Mouse (Mus musculus): Measurements from ENCODE around the gene Pfkfb1.

The Pfkfb1 gene

DNA sequence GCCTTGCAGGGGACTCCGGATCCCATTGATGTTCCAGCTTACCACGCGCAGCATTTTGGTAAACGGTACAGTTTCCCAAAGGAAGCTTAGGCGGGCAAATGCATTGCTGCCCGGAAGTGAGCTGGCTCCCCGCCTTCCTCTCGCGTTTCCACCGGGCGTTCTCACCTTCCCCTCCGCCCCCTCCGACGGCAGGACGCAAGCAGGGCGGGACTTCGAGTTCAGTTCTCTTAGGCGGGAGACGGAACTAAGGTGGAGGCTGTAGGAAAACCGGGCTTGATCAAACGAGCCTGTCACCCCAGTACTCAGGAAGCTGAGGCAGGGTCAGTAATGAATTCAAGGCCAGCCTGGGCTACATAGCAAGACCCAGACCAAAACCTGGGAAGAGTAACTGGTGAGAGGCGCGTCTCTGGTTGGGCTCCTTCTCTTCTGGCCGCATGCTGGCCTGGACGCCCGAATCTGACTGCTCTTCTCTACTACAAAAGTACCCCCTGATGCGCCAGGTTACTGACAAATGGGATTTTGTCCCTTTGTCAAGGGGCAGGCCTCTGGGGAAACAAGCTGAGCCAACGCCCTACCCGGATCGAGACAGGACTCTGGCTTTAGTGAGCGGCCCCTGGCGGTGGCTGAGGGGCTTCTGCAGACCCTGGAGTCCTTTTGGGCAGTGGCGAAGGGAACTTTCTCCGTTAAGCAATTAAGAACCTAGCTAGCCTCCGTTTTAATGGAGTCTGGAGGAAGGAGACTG is at the start of gene Pfkfb1:
TSS of gene Pfkfb1 (plus strand) at position 207 of the 742 bp plus-strand sequence.
- peak; percentile 91 for ATAC-seq (ENCODE audit: insufficient number of reproducible peaks, low FRiP score, low TSS enrichment)

GRCm38 (mm10) chrX:150540111-150540510 is 47.9 kb upstream of the Pfkfb1 start:
- ATAC-seq (ENCODE audit: insufficient number of reproducible peaks, low FRiP score, low TSS enrichment) = no peak

DNA sequence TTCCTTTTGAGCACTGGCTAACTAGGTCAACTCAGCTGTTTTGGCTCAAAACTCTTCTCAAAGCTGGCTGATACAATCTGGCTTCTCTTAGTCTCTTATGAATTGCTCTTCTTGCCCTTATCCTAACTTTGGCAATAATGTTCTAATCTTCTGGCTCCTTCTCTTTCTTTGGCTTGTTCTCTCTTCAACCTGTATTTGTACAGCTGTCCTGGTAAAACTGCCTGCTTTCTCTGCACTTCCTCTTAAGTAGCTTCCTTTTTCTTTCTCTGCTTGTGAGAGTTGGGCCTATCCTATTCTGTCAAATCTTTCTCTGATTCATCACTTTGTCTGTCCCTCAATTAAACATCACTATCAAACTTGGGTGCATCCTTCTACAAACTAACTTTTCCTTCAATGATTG is 46.3 kb upstream of the Pfkfb1 start:
- ATAC-seq (ENCODE audit: insufficient number of reproducible peaks, low FRiP score, low TSS enrichment) = no peak

- ATAC-seq (ENCODE audit: insufficient number of reproducible peaks, low FRiP score, low TSS enrichment) = no peak
Measured at GRCm38 (mm10) chrX:150547239-150547638, 40.8 kb upstream of the Pfkfb1 start, which contains the start of gene Alas2. Alas2 (plus strand) TSS chrX:150547375.

DNA sequence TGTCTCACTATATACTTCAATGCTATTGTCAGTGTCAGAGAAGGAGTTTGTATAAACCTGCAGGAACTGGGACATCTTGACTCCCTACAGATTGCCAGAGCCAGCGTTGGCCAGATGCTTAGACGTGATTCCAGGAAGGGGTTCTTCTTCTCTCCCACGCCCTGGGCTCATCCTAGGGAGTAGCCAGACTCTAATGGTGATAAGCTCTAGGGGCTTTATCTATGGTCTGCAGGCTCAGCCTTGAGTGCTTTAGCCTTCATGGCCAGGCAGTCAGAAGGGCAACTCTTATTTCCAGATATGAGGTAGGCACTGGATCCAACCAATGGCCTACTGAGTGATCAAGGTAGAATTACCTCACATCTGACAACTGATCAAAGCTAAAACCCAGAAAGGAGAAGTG is 38.4 kb upstream of the Pfkfb1 start:
- ATAC-seq (ENCODE audit: insufficient number of reproducible peaks, low FRiP score, low TSS enrichment) = no peak

GRCm38 (mm10) chrX:150551986-150552385 is 36.0 kb upstream of the Pfkfb1 start:
- no peak for ATAC-seq (ENCODE audit: insufficient number of reproducible peaks, low FRiP score, low TSS enrichment)

DNA sequence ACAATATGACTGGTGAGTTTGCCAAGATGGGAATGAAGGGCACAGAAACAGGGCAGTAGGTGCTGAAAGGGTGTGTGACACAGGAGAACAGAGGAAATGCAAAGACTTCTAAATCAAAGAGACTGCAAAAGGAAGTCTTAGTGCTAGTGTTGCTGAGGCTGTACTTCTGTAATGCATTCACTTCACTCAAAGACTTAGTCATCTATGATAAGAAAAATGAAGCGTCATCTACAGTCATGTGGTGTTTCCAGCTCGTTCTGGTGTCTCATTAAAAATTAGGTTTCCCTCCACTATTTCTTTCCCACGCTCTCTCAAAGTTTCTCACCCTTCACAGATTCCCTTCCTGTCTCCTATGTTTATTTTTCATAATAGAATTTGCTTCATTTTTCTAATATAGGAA is 34.0 kb upstream of the Pfkfb1 start:
- no peak for ATAC-seq (ENCODE audit: insufficient number of reproducible peaks, low FRiP score, low TSS enrichment)

DNA sequence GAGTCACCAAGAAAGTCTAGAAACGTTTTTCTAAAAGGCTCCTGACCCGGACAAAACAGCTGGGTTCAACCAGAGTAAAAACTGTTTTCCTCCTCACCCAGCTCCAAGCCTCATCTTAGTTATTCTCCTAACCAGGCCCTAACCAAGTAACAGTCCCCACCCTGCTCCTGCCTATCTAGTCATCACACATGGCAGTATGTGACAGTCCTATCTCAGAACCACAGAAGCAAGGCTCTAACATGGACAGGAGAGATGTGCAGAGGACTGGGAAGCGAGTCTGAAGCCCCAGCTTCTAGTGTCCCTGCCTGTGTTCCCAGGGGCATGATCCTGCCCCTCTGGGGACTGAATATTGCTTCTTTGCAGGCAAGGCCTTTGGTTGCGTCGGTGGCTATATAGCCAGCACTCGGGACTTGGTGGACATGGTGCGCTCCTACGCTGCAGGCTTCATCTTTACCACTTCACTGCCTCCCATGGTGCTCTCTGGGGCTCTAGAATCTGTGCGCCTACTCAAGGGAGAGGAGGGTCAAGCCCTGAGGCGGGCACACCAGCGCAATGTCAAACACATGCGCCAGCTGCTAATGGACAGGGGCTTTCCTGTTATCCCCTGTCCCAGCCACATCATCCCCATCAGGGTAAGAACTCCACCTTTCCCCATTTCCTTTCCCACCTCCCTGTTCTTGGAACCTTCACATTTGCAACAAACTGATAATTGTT is 23.2 kb upstream of the Pfkfb1 start:
- ATAC-seq (ENCODE audit: insufficient number of reproducible peaks, low FRiP score, low TSS enrichment) = no peak

DNA sequence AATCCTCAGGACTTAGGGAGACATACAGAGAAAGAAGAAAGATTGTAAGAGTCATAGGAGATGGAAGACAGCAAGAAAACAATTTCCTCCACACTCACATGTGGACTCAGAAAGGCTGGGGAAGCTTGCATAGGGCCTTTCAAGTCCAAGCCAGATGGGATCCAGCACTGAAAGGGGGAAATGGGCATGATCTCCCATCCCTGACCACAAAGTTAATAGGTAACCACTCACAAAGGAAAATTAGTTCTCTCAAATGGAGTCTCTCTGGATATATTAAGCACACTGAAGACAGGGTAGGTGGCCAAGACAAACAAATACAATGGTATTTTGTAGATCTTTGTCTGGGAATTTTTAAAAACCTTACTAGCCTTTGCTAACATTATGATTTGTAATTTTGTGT is 6.1 kb upstream of the Pfkfb1 start:
- no peak for ATAC-seq (ENCODE audit: insufficient number of reproducible peaks, low FRiP score, low TSS enrichment)

GRCm38 (mm10) chrX:150585116-150585515 is 2.9 kb upstream of the Pfkfb1 start:
- no peak for ATAC-seq (ENCODE audit: insufficient number of reproducible peaks, low FRiP score, low TSS enrichment)

- no peak for ATAC-seq (ENCODE audit: insufficient number of reproducible peaks, low FRiP score, low TSS enrichment)
Measured at GRCm38 (mm10) chrX:150589696-150590095, 1.7 kb downstream of the Pfkfb1 start, which contains the start of gene Apex2. Apex2 (minus strand) TSS chrX:150589868.

DNA sequence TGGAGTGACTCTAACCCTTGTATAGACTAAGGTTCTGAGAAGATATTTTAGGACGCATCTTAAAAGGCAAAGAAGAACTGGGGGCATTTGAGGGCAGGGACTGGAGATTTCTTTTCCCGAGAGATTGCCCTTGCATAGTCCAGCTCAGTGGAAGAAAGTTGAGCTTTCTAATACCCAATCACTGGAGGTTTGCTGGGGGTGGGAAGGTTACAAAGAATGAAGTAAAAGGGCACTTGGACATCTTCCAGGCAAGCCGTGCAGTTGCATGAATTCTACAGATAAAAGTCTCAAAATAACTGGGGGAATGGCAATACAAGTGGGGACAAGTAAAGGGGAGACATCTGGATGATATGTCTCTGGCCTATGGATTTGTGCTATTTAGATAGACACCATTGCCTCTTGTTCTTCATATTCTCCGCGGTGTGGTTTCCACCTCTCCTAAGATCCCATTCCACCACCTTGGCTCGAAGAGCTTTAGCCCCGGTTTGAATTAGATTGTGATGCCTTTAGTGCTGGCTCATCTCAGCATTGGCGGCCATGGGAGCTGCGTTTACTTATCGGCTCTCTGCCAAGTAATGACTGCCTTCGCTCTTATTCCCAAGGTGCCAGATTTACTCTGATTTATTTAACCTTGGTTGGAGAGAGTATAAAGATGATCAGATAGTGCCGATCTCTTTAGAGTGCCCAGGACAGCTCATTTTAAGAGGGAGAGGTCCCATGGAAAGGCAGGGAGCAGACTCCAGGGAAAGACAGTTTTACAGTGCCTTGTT is 5.4 kb downstream of the Pfkfb1 start:
- no peak for ATAC-seq (ENCODE audit: insufficient number of reproducible peaks, low FRiP score, low TSS enrichment)

DNA sequence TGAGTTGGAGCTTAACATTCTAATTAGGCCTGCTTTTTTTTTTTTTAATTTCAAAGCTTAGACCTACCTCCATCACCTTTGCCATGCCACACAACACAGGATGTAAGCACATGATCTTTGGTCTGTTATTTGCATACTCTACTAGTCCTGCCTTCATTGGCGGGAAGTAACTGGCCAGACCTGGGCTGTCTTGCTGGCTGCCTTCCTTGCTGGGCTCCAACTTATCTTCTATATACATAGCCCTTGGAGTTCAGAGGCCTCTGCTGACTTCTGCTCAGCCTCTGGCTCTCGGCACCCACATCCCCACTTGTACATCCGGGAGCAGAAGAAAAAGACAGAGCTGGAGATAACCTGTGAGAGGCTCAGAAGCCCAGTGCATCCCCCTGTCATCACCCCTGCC is 6.1 kb downstream of the Pfkfb1 start:
- ATAC-seq (ENCODE audit: insufficient number of reproducible peaks, low FRiP score, low TSS enrichment) = no peak

- ATAC-seq (ENCODE audit: insufficient number of reproducible peaks, low FRiP score, low TSS enrichment) = no peak
Measured at GRCm38 (mm10) chrX:150595016-150595760, 7.2 kb downstream of the Pfkfb1 start.

DNA sequence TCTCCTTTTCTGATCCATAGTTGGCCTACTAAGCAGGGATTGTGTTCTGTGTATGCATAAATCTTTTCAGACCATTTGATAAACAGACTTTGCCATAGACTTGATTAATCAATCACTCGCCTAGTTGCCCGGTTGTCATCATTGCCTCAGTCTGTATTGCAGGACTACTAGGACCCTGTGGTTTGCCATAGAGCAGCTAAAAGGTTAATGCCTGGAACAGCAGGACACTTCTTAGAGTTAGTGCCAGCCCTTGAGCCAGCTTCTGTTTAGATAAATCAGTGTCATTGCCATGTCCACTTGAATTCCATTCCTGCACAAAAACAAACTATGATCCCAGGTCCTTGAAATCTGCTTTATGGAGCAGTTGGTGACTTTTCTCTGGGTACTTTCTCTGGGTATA is 10.9 kb downstream of the Pfkfb1 start:
- ATAC-seq (ENCODE audit: insufficient number of reproducible peaks, low FRiP score, low TSS enrichment) = no peak

DNA sequence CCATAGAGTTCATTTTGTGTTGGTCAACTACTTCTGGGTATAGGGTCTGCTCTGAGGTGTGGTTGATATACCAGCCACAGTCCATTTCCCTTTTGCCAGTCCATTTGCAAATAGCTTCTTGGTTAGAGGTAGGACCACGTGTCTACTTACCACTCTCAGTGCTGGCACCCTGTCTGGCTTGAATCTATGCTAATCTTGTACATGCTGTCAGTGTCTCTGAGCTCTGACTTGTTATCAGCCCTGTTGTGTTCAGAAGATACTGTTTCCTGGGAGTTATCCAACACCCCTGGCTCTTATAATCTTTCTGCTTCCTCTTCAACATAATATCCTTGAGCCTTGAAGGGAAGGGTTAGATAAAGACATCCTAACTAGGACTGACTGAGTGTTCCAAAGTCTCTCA is 48.4 kb downstream of the Pfkfb1 start:
- no peak for ATAC-seq (ENCODE audit: insufficient number of reproducible peaks, low FRiP score, low TSS enrichment)

DNA sequence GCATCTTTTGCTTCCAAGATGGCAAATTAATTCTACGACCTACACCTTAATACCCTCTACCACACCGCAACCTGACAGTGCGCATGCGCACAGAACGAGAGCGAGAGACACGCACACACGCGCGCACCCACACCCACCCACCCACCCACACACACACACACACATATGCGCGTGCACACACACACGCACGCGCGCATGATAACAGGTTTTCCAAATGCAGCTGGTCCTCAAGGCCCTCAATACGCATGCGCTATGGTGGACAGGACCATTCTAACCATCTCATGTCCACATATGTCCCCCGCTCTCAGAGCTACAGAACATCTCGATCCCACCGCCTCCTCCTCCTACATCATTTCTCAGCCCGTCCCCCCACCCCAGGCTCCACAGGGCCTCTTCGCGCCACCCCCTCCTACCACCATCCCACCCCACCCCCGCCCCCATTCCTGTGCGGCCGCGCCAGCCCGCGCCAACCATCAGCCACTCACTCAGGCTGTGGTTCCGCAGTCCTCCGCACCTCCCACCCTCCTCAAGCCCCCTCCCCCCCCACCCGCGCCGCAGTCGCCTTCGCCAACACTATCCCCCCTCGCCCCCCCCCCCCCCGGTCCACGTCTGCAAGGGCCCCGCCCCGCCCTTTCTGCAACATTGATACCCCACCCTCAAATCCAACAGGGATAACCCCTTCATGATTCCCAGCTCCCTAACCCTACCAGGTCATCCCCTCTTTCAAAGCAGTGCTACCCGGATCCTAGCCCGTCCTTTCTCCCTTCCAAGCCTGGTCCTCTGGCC is 68.3 kb downstream of the Pfkfb1 start:
- ATAC-seq (ENCODE audit: insufficient number of reproducible peaks, low FRiP score, low TSS enrichment) = peak; percentile 49; the same call in 1 of the 2 replicates

DNA sequence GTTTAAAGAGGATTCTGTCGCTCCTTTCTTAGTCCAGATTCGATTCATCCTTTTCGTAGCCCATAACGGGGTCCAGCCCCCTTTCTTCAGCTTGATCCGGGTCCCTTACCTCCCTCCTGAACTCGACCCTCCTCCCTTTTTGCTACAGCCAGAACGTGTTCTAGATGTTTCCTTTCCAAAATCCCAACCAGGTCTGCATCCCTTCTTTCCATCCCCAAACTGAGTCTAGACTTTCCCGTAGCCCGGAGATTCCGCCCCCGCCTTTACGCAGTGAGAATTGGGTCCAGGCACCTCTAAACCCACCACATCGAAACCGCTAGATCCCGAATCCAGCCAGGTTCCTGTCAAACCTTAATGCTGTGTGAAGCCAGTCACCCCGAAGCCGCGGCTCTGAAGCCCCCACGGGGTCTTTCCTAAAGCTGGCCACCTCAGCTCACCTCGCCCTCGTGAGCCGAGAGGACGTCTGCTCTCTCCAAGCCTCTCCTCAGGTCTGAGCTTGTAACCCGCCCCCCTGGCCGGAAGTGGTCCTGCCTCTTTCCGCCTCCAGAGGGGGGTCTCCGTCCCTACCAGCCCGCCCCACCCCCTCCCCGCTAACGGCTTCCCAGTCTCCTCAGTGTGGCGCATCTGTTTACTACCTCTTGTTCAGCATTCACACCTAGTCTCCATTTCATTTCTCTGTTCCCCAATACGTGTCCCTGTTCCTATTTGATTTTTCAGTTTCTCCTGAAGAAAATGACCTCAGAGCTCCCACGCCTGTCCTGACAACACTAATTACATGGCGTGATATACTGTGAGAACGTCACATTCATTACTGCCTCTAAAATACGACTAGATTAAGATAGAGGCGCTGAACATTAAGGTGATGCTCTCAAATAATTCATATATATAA is 69.1 kb downstream of the Pfkfb1 start, which contains the start of gene Tro:
TSS of gene Tro (minus strand) at position 676 of the 889 bp plus-strand sequence.
- peak; percentile 85 for ATAC-seq (ENCODE audit: insufficient number of reproducible peaks, low FRiP score, low TSS enrichment)

GRCm38 (mm10) chrX:150657797-150658118 is 69.7 kb downstream of the Pfkfb1 start:
- no peak for ATAC-seq (ENCODE audit: insufficient number of reproducible peaks, low FRiP score, low TSS enrichment)

Measured in cerebellum, adult (tissue).